Mouse (Mus musculus) liver, postnatal 0 days (tissue): ENCODE results near the gene Hamp. TPM values are rescaled to one million over a fixed set of nuclear protein-coding genes. Genes with fewer than 3 reads are reported as not detected.
"Not testable (repeated sequence)": the region's sequence is repeated elsewhere in the genome, so short reads cannot be mapped to it uniquely, and the experiment has no call there.

ENCODE experiments used
- ATAC-seq: fragments of 200-750 bp; cut with Nextera tagmentation; 2 replicates; pipeline ENCODE4 v1.8.0; 2017; ENCODE audit warnings: mild to moderate bottlenecking, moderate library complexity
- DNase-seq: peaks from one replicate; pipeline ENCODE4 v3.0.0-alpha.2; 2016
- H3K27ac ChIP-seq: fragments of 300-500 bp; sonication (generic); 2 replicates; pipeline ENCODE4 v1.5.1; 2014; ENCODE audit warnings: antibody characterized with exemption, moderate library complexity, mild to moderate bottlenecking, low read depth
- H3K27me3 ChIP-seq: fragments of 300-500 bp; sonication (generic); 2 replicates; pipeline ENCODE4 v1.6.1; 2014; ENCODE audit warnings: low read length, control low read depth, mixed read lengths; ENCODE audit not compliant: insufficient read depth
- H3K36me3 ChIP-seq: fragments of 300-500 bp; sonication (generic); replicated peaks from 2 replicates; pipeline ENCODE4 v1.6.1; 2014; ENCODE audit warnings: mild to moderate bottlenecking, control low read depth, low read length, moderate library complexity, mixed read lengths; ENCODE audit not compliant: insufficient read depth
- H3K4me1 ChIP-seq: fragments of 300-500 bp; sonication (generic); 2 replicates; pipeline ENCODE4 v1.6.1; 2014; ENCODE audit warnings: antibody characterized with exemption, mild to moderate bottlenecking, control low read depth; ENCODE audit not compliant: insufficient read depth
- H3K4me2 ChIP-seq: fragments of 300-500 bp; sonication (generic); 2 replicates; pipeline ENCODE4 v1.6.1; 2014; ENCODE audit warnings: low read depth, mild to moderate bottlenecking, low read length, moderate library complexity, mixed read lengths
- H3K4me3 ChIP-seq: fragments of 300-500 bp; sonication (generic); 2 replicates; pipeline ENCODE4 v1.5.1; 2014; ENCODE audit warnings: low read depth, low read length
- H3K9ac ChIP-seq: fragments of 300-500 bp; sonication (generic); replicated peaks from 2 replicates; pipeline ENCODE4 v1.6.1; 2014; ENCODE audit warnings: mild to moderate bottlenecking, moderate library complexity
- H3K9me3 ChIP-seq: fragments of 300-500 bp; sonication (generic); 2 replicates; pipeline ENCODE4 v1.6.1; 2016; ENCODE audit warnings: mild to moderate bottlenecking, control low read depth, low read length, mixed read lengths
- CTCF ChIP-seq: sonication (generic); IDR thresholded peaks from 2 replicates; pipeline ENCODE4 v1.5.1; 2016; ENCODE audit warnings: antibody characterized with exemption, low read depth
- EP300 ChIP-seq: IDR thresholded peaks from 2 replicates; pipeline ENCODE4 v1.6.1; 2016; ENCODE audit warnings: antibody characterized with exemption, low read depth, mild to moderate bottlenecking
- WGBS: fragments of 180-500 bp; shearing (Covaris S2); extraction: QIAGEN DNeasy Blood & Tissue Kit; methylation state at CpG from one replicate; pipeline ENCODE4 v1.1.7; 2014; ENCODE audit not compliant: insufficient replicate concordance; 5-methylcytosine and 5-hydroxymethylcytosine counted together
- polyA plus RNA-seq: library from polyadenylated mRNA; unstranded; fragments of >200 nt; fragmentation: Nextera tagmentation; extraction: Ambion mirVana; gene quantifications from 2 replicates; pipeline ENCODE4 v1.2.1, GENCODE M21; 2015

Gene Hamp
- polyA plus RNA-seq, 1 experiment from 2014 or later, result 248 TPM

- not testable (repeated sequence) for ATAC-seq, DNase-seq, H3K4me2 ChIP-seq, H3K27me3 ChIP-seq, H3K9ac ChIP-seq, H3K27ac ChIP-seq, H3K9me3 ChIP-seq, H3K36me3 ChIP-seq, H3K4me1 ChIP-seq, H3K4me3 ChIP-seq
- 51% methylated on average over 6 of the region's 6 CpGs for WGBS
These were observed 8.3 kb downstream of the Hamp start for GRCm38 (mm10) chr7:30935422-30936099.

DNA sequence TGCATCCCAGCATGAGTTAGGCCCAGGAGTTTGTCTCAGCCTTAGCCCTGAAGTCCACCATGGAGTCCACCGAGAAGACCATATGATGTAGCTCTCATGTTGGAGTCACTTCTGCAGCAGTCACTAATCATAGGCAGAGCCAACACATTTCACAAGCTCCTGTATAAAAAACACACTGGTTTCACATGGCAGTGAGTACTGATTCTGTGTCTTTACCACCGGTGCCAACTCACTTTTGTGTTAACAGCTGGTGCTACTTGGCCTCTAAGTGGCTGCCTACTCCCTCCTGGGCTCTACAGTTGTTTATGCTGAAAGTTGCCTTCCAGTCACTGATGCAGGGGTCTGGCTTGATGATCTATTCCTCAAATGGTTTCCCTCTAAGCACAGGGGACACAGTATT lies 19.3 kb downstream of the Hamp start, which contains the start of gene Hamp2:
Hamp2 (minus strand) TSS at position 101 of the 400 bp plus-strand sequence.
- not testable (repeated sequence) for H3K9ac ChIP-seq, H3K36me3 ChIP-seq, H3K4me2 ChIP-seq, H3K27me3 ChIP-seq, H3K9me3 ChIP-seq, H3K4me1 ChIP-seq, DNase-seq, H3K4me3 ChIP-seq, ATAC-seq, H3K27ac ChIP-seq
- 78% methylated on average over 2 of the region's 2 CpGs for WGBS

GRCm38 (mm10) chr7:30924071-30924470 lies 19.8 kb downstream of the Hamp start:
- TF ChIP-seq CTCF (no peak), EP300 (no peak)
- ATAC-seq (no peak), DNase-seq (no peak)
- Histone ChIP-seq H3K4me2 (no peak overlapping the region), H3K4me1 (no peaks in the 10 kb centered on the region), H3K27me3 (no peaks in the 10 kb centered on the region), H3K36me3 (no peaks in the 10 kb centered on the region), H3K9me3 (no peaks in the 10 kb centered on the region), H3K9ac (no peak overlapping the region), H3K27ac (no peak overlapping the region), H3K4me3 (no peak overlapping the region)
- 57% methylated on average over 3 of the region's 3 CpGs for WGBS

DNA sequence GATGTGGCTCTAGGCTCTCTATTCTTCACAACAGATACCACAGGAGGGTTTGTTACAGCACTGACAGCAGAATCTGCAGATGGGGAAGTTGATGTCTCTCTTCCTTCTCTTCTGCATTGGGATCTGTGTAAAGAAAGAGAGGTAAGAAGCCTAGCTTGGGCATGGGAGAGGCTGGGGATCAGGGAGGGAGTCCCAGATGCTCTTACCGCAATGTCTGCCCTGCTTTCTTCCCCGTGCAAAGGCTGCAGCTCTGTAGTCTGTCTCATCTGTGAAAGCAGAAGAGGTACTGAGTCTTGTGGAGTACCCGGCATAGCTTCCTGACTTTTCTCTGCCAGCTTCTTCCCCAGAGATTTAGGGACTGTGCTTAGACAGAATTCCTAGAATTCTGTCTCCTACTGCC lies 21.3 kb downstream of the Hamp start:
- H3K4me2 ChIP-seq, H3K27ac ChIP-seq, H3K9me3 ChIP-seq, H3K9ac ChIP-seq, ATAC-seq, DNase-seq, H3K4me1 ChIP-seq, H3K36me3 ChIP-seq, H3K4me3 ChIP-seq, H3K27me3 ChIP-seq: not testable (repeated sequence)
- WGBS, result 39% methylated on average over 3 of the region's 3 CpGs

GRCm38 (mm10) chr7:30920217-30920616 lies 23.6 kb downstream of the Hamp start:
- no peaks in the 10 kb centered on the region for H3K4me1 ChIP-seq
- no peak overlapping the region for H3K4me2 ChIP-seq
- H3K27me3 ChIP-seq, result no peaks in the 10 kb centered on the region
- no peaks in the 10 kb centered on the region for H3K9me3 ChIP-seq
- H3K4me3 ChIP-seq, result no peak overlapping the region
- 50% methylated on average over 3 of the region's 3 CpGs for WGBS
- no peak for TF ChIP-seq CTCF
- ATAC-seq (peak; percentile 35; the same call in 1 of the 2 replicates), DNase-seq (peak; percentile 71)
- H3K9ac ChIP-seq, result no peak overlapping the region
- H3K36me3 ChIP-seq, result no peaks in the 10 kb centered on the region
- no peak overlapping the region for H3K27ac ChIP-seq

DNA sequence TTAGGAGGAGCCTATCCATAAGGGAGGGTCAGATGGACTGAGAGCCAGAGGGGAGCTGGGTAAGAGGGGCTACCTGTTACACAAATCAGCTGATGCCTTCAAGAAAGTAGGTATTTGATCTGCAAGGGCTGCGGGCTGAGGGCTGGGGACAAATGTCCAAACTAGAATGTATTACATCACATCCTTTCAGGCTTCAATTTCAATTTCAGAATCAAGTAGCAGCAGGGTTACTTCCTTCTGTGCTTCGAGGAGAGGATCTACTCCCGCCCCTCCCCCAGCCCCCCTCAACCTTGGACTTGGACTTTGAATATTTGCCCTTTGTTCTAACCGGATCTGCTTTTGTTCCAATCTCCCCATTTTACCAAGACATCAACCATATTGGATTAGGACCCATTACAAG lies 26.6 kb downstream of the Hamp start:
- H3K9ac ChIP-seq, result no peak overlapping the region
- no peak overlapping the region for H3K27ac ChIP-seq
- no peaks in the 10 kb centered on the region for H3K36me3 ChIP-seq
- no peaks in the 10 kb centered on the region for H3K4me1 ChIP-seq
- DNase-seq (no peak), ATAC-seq (no peak)
- no peaks in the 10 kb centered on the region for H3K9me3 ChIP-seq
- H3K4me2 ChIP-seq, result no peak overlapping the region
- TF ChIP-seq CTCF (no peak), EP300 (no peak)
- H3K4me3 ChIP-seq, result no peak overlapping the region
- WGBS, result 39% methylated on average over 4 of the region's 4 CpGs
- no peaks in the 10 kb centered on the region for H3K27me3 ChIP-seq

- Histone ChIP-seq H3K4me2 (no peak overlapping the region), H3K9ac (no peak overlapping the region), H3K4me3 (no peak overlapping the region), H3K27ac (no peak overlapping the region), H3K27me3 (no peaks in the 10 kb centered on the region), H3K4me1 (no peaks in the 10 kb centered on the region), H3K36me3 (no peaks in the 10 kb centered on the region), H3K9me3 (no peaks in the 10 kb centered on the region)
- DNase-seq (no peak), ATAC-seq (no peak)
- TF ChIP-seq EP300, result no peak
- TF ChIP-seq CTCF, result no peak
- WGBS, result 33% methylated on average over 6 of the region's 6 CpGs
These were observed 27.1 kb downstream of the Hamp start for GRCm38 (mm10) chr7:30916713-30917112.
